Mouse (Mus musculus): ENCODE results near the gene Sar1a.
A peak's percentile ranks its signal among the peaks of the same experiment; 100 is the strongest.

Gene Sar1a

DNA sequence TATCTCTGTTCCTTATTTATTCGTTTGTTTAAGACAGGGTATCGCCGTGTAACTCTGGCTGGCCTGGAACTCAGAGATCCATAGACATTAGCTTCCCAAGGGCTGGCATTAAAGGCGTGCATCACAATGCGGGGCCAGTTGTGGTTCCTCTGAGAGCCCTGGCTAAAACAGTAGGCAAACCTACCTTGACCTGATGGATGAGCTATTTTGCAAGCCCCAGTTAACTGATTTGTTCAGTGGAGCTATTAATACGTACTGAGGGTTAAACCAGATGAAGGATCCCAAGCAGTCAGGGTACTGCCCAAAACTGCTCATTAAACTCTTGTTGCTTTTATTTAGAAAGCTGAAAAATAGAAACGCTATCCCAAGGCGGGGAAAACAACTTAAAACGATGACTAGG lies 554 bp upstream of the Sar1a start:
- no peak for DNase-seq (ENCODE audit: low spot score)

DNA sequence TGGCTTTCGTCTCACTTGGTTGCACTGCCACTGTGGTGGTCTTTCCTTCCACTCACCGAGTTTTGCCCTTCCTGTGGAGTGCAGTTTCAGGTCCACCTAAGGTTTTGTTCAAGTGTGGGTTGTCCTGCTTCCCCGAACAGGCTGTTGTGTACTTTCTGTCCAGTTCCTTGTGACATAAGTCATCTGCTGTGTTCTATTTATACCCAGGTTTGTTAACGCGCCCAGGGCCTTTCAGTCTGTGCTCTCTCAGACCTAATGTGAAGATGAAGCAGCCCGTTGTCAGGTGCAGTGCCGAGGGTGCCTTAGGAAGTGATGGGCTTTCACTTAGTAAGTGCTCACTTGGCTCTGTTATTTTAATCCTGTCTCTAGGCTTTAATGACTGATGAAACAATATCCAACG lies 9.3 kb downstream of the Sar1a start:
- no peak for DNase-seq (ENCODE audit: low spot score)

DNA sequence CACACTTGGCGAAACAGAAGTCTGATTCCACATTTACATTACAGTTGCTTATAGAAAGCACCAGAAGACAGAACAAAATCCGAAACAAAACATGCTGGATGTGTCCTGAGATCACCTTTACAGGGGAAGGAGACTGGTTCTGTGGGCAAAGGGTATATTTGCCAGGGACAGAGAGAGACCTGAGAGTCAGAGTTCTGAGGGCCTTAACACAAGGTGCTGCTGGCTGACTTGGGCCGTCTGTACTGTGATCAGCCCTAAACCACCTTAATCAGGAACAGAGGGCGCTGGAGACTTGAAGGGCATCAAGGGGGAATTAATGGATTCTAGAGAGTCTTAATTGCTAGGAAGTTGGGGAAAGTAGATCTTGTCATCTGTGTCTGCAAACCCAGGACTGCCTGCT lies 13.5 kb downstream of the Sar1a start:
- DNase-seq (ENCODE audit: low spot score), result no peak

DNA sequence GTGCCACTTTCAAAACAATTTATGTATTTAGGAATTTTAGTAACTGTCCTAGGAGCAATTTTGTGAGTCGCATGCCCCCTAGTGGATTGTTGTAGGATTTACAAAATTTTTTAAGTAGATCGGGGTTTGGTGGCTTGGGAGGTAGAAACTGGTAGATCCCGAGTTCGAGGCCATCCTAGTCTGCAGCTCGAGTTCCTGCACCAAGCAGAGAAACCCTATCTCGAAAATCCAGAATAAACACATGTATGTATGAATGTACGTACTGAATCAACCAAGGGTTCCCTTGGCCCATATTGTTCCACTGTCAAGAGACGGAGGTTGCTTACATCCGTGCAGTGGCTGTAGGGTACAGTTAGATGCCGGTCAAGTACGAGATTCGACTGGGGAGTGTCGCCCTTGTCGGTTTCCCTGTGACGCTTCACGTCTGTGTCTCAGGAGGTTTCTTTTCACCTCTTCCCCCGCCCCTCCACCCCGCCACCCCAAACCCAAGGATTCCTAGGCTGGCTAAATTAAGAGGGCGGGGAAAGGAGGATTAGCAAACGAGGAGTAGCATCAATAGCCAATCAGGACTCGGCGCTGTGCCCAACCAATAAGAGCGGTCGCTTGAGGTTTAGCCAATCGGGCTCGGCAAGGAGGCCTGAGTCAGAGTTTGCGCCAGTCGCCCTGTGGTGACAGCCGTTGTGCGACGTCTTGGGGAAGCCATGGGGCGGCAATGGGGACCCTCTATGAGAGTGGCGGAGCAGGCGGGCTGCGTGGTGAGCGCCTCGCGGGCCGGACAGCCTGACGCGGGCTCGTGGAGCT lies 15.0 kb downstream of the Sar1a start, which contains the start of gene Tysnd1:
Gene Tysnd1 (plus strand): TSS at position 645 of the 801 bp plus-strand sequence.
- DNase-seq (ENCODE audit: low spot score), result peak; percentile 96

GRCm38 (mm10) chr10:61695703-61696559 lies 15.8 kb downstream of the Sar1a start:
- DNase-seq (ENCODE audit: low spot score), result no peak

- DNase-seq (ENCODE audit: low spot score), result no peak
Measured at GRCm38 (mm10) chr10:61696560-61696823, 16.4 kb downstream of the Sar1a start.

GRCm38 (mm10) chr10:61697028-61697427 lies 16.9 kb downstream of the Sar1a start:
- no peak for DNase-seq (ENCODE audit: low spot score)

- DNase-seq (ENCODE audit: low spot score), result peak; percentile 44
Measured at GRCm38 (mm10) chr10:61704663-61705062, 24.6 kb downstream of the Sar1a start.

DNA sequence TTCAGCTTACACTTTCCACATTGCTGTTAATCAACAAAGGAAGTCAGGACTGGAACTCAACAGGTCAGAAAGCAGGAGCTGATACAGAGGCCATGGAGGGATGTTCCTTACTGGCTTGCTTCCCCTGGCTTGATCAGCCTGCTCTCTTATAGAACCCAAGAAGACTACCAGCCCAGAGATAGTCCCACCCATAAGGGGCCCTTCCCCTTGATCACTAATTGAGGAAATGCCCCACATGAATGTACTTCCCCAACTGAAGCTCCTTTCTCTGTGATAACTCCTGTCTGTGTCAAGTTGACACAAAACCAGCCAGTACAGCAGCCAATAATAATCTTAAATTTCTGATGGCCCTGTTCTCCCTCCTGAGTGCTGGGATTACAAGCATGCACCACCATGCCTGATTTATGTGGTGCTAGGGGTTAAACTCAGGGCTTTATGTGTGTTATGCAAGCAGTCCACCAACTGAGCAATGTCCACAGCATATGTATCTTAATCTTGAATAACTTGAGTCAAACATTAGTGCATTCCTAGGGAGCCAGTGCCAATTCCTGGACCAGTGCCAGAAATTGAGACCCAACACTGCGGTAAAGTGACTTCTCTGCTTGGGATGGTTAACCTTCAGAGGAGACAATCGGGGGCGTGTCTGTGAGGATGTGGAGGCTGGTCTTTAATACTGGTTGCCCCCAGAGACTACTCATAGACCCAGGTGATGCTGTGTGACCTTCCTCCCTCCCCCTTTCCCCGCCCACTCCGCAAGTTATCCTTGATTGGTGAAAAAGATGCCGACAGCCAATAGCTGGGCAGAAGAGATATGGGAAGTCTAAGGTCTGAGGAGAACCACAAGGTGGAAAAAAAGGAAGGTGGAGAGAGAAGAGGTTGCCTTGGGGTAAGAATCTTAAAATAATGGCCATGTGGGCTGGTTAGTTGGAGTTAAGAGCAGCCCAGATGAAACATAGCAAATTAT lies 26.6 kb downstream of the Sar1a start:
- DNase-seq (ENCODE audit: low spot score), result no peak

DNA sequence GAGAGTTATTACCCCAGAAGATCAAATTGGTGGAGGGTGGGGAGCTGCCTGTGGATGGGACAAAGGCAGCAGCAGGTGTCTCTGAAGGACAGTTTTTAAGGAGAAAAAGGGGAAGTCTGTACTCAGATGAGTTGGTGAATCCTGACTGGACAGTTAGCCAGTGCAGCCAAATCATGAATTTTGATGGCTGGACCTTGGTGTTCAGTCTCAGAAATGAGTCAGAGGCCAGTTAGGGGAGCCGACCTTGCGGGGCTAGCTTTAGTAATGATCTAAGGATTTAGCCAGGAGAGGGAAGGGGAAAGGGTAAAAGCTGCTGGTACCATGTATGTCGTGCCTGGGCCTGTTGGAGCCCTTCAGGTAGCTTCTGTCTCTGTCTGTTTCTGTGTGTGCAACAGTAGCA lies 33.5 kb downstream of the Sar1a start:
- DNase-seq (ENCODE audit: low spot score), result no peak

- no peak for DNase-seq (ENCODE audit: low spot score)
Measured at GRCm38 (mm10) chr10:61714146-61714545, 34.0 kb downstream of the Sar1a start.

GRCm38 (mm10) chr10:61714771-61715461 lies 34.8 kb downstream of the Sar1a start, which contains the start of gene Aifm2:
Gene Aifm2 (plus strand): TSS chr10:61715263.
- peak; percentile 70 for DNase-seq (ENCODE audit: low spot score)

- DNase-seq (ENCODE audit: low spot score), result no peak
Measured at GRCm38 (mm10) chr10:61715462-61715837, 35.4 kb downstream of the Sar1a start.

- DNase-seq (ENCODE audit: low spot score), result no peak
Measured at GRCm38 (mm10) chr10:61715996-61716864, 36.1 kb downstream of the Sar1a start.

GRCm38 (mm10) chr10:61717406-61718296 lies 37.6 kb downstream of the Sar1a start:
- DNase-seq (ENCODE audit: low spot score), result no peak

- no peak for DNase-seq (ENCODE audit: low spot score)
Measured at GRCm38 (mm10) chr10:61720331-61720730, 40.2 kb downstream of the Sar1a start.

- DNase-seq (ENCODE audit: low spot score), result no peak
Measured at GRCm38 (mm10) chr10:61722215-61722614, 42.1 kb downstream of the Sar1a start.

DNA sequence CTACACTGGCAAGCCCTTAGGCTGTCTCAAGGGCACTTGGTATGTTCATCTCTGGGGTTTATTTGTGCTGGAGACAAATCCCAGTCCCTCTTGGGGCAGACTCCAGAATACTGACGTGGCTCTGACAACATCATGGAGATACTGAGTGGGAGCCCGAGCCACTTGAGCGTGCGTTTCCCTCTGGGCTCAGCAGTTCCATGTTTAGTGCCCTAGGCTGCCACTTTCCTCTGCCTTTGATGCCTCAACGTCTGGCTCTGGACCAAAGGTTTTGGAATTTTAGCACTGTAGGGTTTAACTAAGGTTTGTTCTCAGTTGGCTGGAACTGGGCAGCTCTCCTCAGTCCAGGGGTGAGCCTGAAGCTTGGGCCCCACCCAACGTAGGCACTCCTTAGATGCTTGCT lies 43.2 kb downstream of the Sar1a start:
- no peak for DNase-seq (ENCODE audit: low spot score)

- no peak for DNase-seq (ENCODE audit: low spot score)
Measured at GRCm38 (mm10) chr10:61729181-61729580, 49.1 kb downstream of the Sar1a start.

GRCm38 (mm10) chr10:61730171-61730570 lies 50.1 kb downstream of the Sar1a start:
- no peak for DNase-seq (ENCODE audit: low spot score)

Data from testis, postnatal 14 days (tissue).